Mouse (Mus musculus): Measurements from ENCODE around the gene Impdh1.
A peak's percentile ranks its signal among the peaks of the same experiment; 100 is the strongest.
"Not testable (repeated sequence)": the region's sequence is repeated elsewhere in the genome, so short reads cannot be mapped to it uniquely, and the experiment has no call there.

Impdh1 gene

GRCm38 (mm10) chr6:29215881-29216501 lies at the start of gene Impdh1:
Impdh1 (minus strand) TSS chr6:29216364.
- DNase-seq (ENCODE audit: inconsistent ontology term) = peak; percentile 84

- no peak for DNase-seq (ENCODE audit: inconsistent ontology term)
Observed at GRCm38 (mm10) chr6:29264456-29264781, 48.3 kb upstream of the Impdh1 start.

GRCm38 (mm10) chr6:29263650-29264455 lies 47.7 kb upstream of the Impdh1 start:
- peak; percentile 66 for DNase-seq (ENCODE audit: inconsistent ontology term)

GRCm38 (mm10) chr6:29261831-29262230 lies 45.7 kb upstream of the Impdh1 start:
- no peak for DNase-seq (ENCODE audit: inconsistent ontology term)

GRCm38 (mm10) chr6:29259418-29259817 lies 43.3 kb upstream of the Impdh1 start:
- DNase-seq (ENCODE audit: inconsistent ontology term) = no peak

GRCm38 (mm10) chr6:29247072-29247471 lies 30.9 kb upstream of the Impdh1 start:
- DNase-seq (ENCODE audit: inconsistent ontology term) = no peak

- no peak for DNase-seq (ENCODE audit: inconsistent ontology term)
Observed at GRCm38 (mm10) chr6:29246585-29246984, 30.4 kb upstream of the Impdh1 start.

- no peak for DNase-seq (ENCODE audit: inconsistent ontology term)
Observed at GRCm38 (mm10) chr6:29246183-29246582, 30.0 kb upstream of the Impdh1 start.

- no peak for DNase-seq (ENCODE audit: inconsistent ontology term)
Observed at GRCm38 (mm10) chr6:29245272-29246120, 29.3 kb upstream of the Impdh1 start.

- no peak for DNase-seq (ENCODE audit: inconsistent ontology term)
Observed at GRCm38 (mm10) chr6:29242265-29242664, 26.1 kb upstream of the Impdh1 start.

GRCm38 (mm10) chr6:29241697-29242096 lies 25.5 kb upstream of the Impdh1 start:
- no peak for DNase-seq (ENCODE audit: inconsistent ontology term)

GRCm38 (mm10) chr6:29240806-29241205 lies 24.6 kb upstream of the Impdh1 start:
- DNase-seq (ENCODE audit: inconsistent ontology term) = no peak

- no peak for DNase-seq (ENCODE audit: inconsistent ontology term)
Observed at GRCm38 (mm10) chr6:29234272-29234671, 18.1 kb upstream of the Impdh1 start.

GRCm38 (mm10) chr6:29233710-29234109 lies 17.5 kb upstream of the Impdh1 start:
- no peak for DNase-seq (ENCODE audit: inconsistent ontology term)

- no peak for DNase-seq (ENCODE audit: inconsistent ontology term)
Observed at GRCm38 (mm10) chr6:29232321-29232720, 16.2 kb upstream of the Impdh1 start.

GRCm38 (mm10) chr6:29231799-29232198 lies 15.6 kb upstream of the Impdh1 start:
- no peak for DNase-seq (ENCODE audit: inconsistent ontology term)

- no peak for DNase-seq (ENCODE audit: inconsistent ontology term)
Observed at GRCm38 (mm10) chr6:29230386-29230785, 14.2 kb upstream of the Impdh1 start.

GRCm38 (mm10) chr6:29229265-29229913 lies 13.2 kb upstream of the Impdh1 start:
- DNase-seq (ENCODE audit: inconsistent ontology term) = no peak

- DNase-seq (ENCODE audit: inconsistent ontology term) = not testable (repeated sequence)
Observed at GRCm38 (mm10) chr6:29217717-29218116, 1.6 kb upstream of the Impdh1 start.

- DNase-seq (ENCODE audit: inconsistent ontology term) = no peak
Observed at GRCm38 (mm10) chr6:29215181-29215580, 983 bp downstream of the Impdh1 start.

- DNase-seq (ENCODE audit: inconsistent ontology term) = no peak
Observed at GRCm38 (mm10) chr6:29214776-29215175, 1.4 kb downstream of the Impdh1 start.

GRCm38 (mm10) chr6:29214245-29214644 lies 1.9 kb downstream of the Impdh1 start:
- no peak for DNase-seq (ENCODE audit: inconsistent ontology term)
